Mouse (Mus musculus) heart, adult 2 months (tissue): ENCODE results near the gene Nfam1. TPM values are rescaled to one million over a fixed set of nuclear protein-coding genes. Genes with fewer than 3 reads are reported as not detected.

Experiments used
- DNase-seq, 2 experiments: peaks; one replicate each; pipeline ENCODE4 v3.0.0; 2021
- H3K27ac ChIP-seq: fragments of 200-600 bp; 2 replicates; pipeline ENCODE4 v1.8.1; 2022
- H3K27me3 ChIP-seq: fragments of 200-500 bp; 2 replicates; pipeline ENCODE4 v1.6.1; 2012; ENCODE audit warnings: mild to moderate bottlenecking, low read length, inconsistent platforms, mixed read lengths; ENCODE audit not compliant: control insufficient read depth, insufficient read depth
- H3K36me3 ChIP-seq: fragments of 200-500 bp; 2 replicates; pipeline ENCODE4 v1.6.1; 2012; ENCODE audit warnings: low read length, inconsistent platforms; ENCODE audit not compliant: control insufficient read depth, insufficient read depth
- H3K4me1 ChIP-seq: fragments of 200-500 bp; 2 replicates; pipeline ENCODE4 v1.6.1; 2011; ENCODE audit warnings: low read length; ENCODE audit not compliant: control insufficient read depth, insufficient read depth
- H3K4me3 ChIP-seq: fragments of 200-600 bp; 2 replicates; pipeline ENCODE4 v1.8.1; 2022
- H3K79me2 ChIP-seq: fragments of 200-500 bp; replicated peaks from 2 replicates; pipeline ENCODE4 v1.6.1; 2012; ENCODE audit warnings: mild to moderate bottlenecking, inconsistent platforms, low read length, moderate library complexity, mixed read lengths; ENCODE audit not compliant: control insufficient read depth, insufficient read depth
- H3K9ac ChIP-seq: fragments of 200-500 bp; 2 replicates; pipeline ENCODE4 v1.6.1; 2012; ENCODE audit warnings: low read depth, mild to moderate bottlenecking, control low read depth, inconsistent platforms, low read length, mixed read lengths
- CTCF ChIP-seq: fragments of 200-600 bp; IDR thresholded peaks from 2 replicates; pipeline ENCODE4 v1.8.1; 2022; ENCODE audit warnings: antibody characterized with exemption, mild to moderate bottlenecking, moderate library complexity
- EP300 ChIP-seq: fragments of 200-500 bp; IDR thresholded peaks from 2 replicates; pipeline ENCODE4 v1.6.1; 2011; ENCODE audit warnings: low read depth, low read length, control low read depth; ENCODE audit not compliant: insufficient read depth
- POLR2A ChIP-seq: fragments of 200-500 bp; IDR thresholded peaks from 2 replicates; pipeline ENCODE4 v1.6.1; 2011; ENCODE audit warnings: mild to moderate bottlenecking, low read depth, low read length, control low read depth; ENCODE audit not compliant: insufficient read depth
- WGBS: fragments of 180-500 bp; shearing (Covaris S2); methylation state at CpG from one replicate; pipeline ENCODE4 v1.1.7; 2018; 5-methylcytosine and 5-hydroxymethylcytosine counted together
- intact Hi-C: fragments of 180-260 bp; cut with DNase I; formaldehyde crosslinking; loops from one replicate; pipeline ENCODE4 v1.15.1; 2025
- polyA plus RNA-seq: library from polyadenylated mRNA; depleted of rRNA; stranded (reverse); fragments of >200 nt; gene quantifications from 2 replicates; pipeline ENCODE4 v1.2.3, GENCODE M21; 2012
- total RNA-seq, 2 experiments: library from RNA; stranded (reverse); gene quantifications; 2 replicates each; pipeline ENCODE4 v1.2.3; 2021

Nfam1 gene
- total and polyA plus RNA-seq, 3 experiments: 2.4 to 3.9 (median 2.6) TPM

GRCm38 (mm10) chr15:82960786-82961561, 72.1 kb downstream of the Nfam1 start:
- Histone ChIP-seq H3K27ac (no peak overlapping the region), H3K79me2 (no peaks in the 10 kb centered on the region), H3K27me3 (0 out of 2 replicates have a peak, but pooled peaks cover 2% of the 10 kb centered on the region), H3K36me3 (no peaks in the 10 kb centered on the region), H3K4me3 (no peak overlapping the region), H3K4me1 (no peaks in the 10 kb centered on the region), H3K9ac (no peak overlapping the region)
- DNase-seq: no peak
- TF ChIP-seq EP300 (no peak), CTCF (no peak), POLR2A (no peak)
- 12% methylated on average over 26 of the region's 26 CpGs for WGBS
- intact Hi-C loops: no loop called here

- DNase-seq: no peak
These were observed 74.0 kb downstream of the Nfam1 start for GRCm38 (mm10) chr15:82959151-82959550.

GRCm38 (mm10) chr15:82958253-82958701, 74.8 kb downstream of the Nfam1 start:
- no peak for DNase-seq
- no peaks in the 10 kb centered on the region for H3K4me1 ChIP-seq
- H3K27me3 ChIP-seq: 0 out of 2 replicates have a peak, but pooled peaks cover 2% of the 10 kb centered on the region
- no peak overlapping the region for H3K4me3 ChIP-seq
- no peak overlapping the region for H3K27ac ChIP-seq
- TF ChIP-seq CTCF: no peak
- no peak for TF ChIP-seq POLR2A
- TF ChIP-seq EP300: no peak
- intact Hi-C loops: no loop called here
- H3K79me2 ChIP-seq: no peaks in the 10 kb centered on the region
- H3K36me3 ChIP-seq: no peaks in the 10 kb centered on the region
- no peak overlapping the region for H3K9ac ChIP-seq
- WGBS: 20% methylated on average over 16 of the region's 16 CpGs

More at GRCm38 (mm10) chr15:82959151-82959550, 74.0 kb downstream of the Nfam1 start:
- no peaks in the 10 kb centered on the region for H3K4me1 ChIP-seq
- H3K9ac ChIP-seq: no peak overlapping the region
- 49% methylated on average over 12 of the region's 12 CpGs for WGBS
- no peak overlapping the region for H3K4me3 ChIP-seq
- H3K27ac ChIP-seq: no peak overlapping the region
- no peak for TF ChIP-seq POLR2A
- no peak for TF ChIP-seq CTCF
- TF ChIP-seq EP300: no peak
- H3K79me2 ChIP-seq: no peaks in the 10 kb centered on the region
- H3K27me3 ChIP-seq: 0 out of 2 replicates have a peak, but pooled peaks cover 2% of the 10 kb centered on the region
- intact Hi-C loops: no loop called here
- no peaks in the 10 kb centered on the region for H3K36me3 ChIP-seq

- no peaks in the 10 kb centered on the region for H3K36me3 ChIP-seq
- no peak for DNase-seq
- no peaks in the 10 kb centered on the region; the same call in 1 of the 2 replicates for H3K27me3 ChIP-seq
- no peak for TF ChIP-seq EP300
- TF ChIP-seq CTCF: no peak
- no peak for TF ChIP-seq POLR2A
- no peak overlapping the region for H3K4me3 ChIP-seq
- H3K9ac ChIP-seq: no peak overlapping the region
- no peak overlapping the region for H3K27ac ChIP-seq
- H3K79me2 ChIP-seq: no peaks in the 10 kb centered on the region
- 48% methylated on average over 4 of the region's 4 CpGs for WGBS
- H3K4me1 ChIP-seq: no peaks in the 10 kb centered on the region
- intact Hi-C loops: no loop called here
These were observed 76.4 kb downstream of the Nfam1 start for GRCm38 (mm10) chr15:82956721-82957120.

- DNase-seq: no peak
- no peak for TF ChIP-seq EP300
- TF ChIP-seq POLR2A: no peak
- no peak overlapping the region for H3K4me3 ChIP-seq
- no peak overlapping the region for H3K9ac ChIP-seq
- intact Hi-C loops: no loop called here
- 89% methylated on average over 3 of the region's 3 CpGs for WGBS
- no peaks in the 10 kb centered on the region for H3K4me1 ChIP-seq
- H3K27ac ChIP-seq: no peak overlapping the region
- H3K36me3 ChIP-seq: no peaks in the 10 kb centered on the region
- H3K79me2 ChIP-seq: no peaks in the 10 kb centered on the region
- H3K27me3 ChIP-seq: no peaks in the 10 kb centered on the region; the same call in 1 of the 2 replicates
These were observed 76.8 kb downstream of the Nfam1 start for GRCm38 (mm10) chr15:82956310-82956709.

DNA sequence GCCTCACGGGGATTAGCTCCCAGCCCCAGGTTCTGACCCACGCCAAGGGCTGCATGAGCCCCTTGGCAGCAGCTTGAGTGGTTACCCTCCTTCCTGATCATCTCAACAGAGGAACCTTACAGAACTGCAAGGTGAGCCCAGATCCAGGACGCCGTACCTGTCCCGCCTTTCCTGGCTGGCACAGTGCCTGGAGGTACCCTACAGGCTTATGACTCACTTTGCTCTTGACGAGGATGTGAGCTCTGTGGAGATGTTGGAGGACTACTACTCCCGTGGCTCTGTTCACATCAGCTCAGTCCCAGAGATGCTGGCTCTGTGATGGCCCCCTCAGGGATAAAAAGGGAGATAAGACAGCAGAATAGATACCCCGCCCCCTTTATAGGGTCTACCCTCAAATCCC, 77.8 kb downstream of the Nfam1 start:
- 79% methylated on average over 8 of the region's 8 CpGs for WGBS
- Histone ChIP-seq H3K79me2 (no peaks in the 10 kb centered on the region), H3K27me3 (no peaks in the 10 kb centered on the region; the same call in 1 of the 2 replicates), H3K4me3 (no peak overlapping the region), H3K9ac (no peak overlapping the region), H3K4me1 (no peaks in the 10 kb centered on the region), H3K27ac (no peak overlapping the region), H3K36me3 (no peaks in the 10 kb centered on the region)
- no peak for DNase-seq
- intact Hi-C loops: no loop called here
- TF ChIP-seq POLR2A (no peak), EP300 (no peak), CTCF (no peak)
